ENCODE assay signal across 8 mouse cellular contexts in genomic region chr1:151342968-151343367, GRCm38 (mm10). TPM values are rescaled to one million over a fixed set of nuclear protein-coding genes. Genes with fewer than 3 reads are reported as not detected.
DNase-seq lines count a peak whose midpoint lies in the region; ATAC-seq and TF ChIP-seq lines count a peak whose summit lies in the region.

No protein-coding gene starts in this region.

- H3K4me2 ChIP-seq in intestine, embryonic 14.5 days (ENCODE audit: low read length) = peak overlapping the region; percentile 74
- peak overlapping the region; percentile 64 for H3K4me2 ChIP-seq in stomach, embryonic 14.5 days (replicated peaks; ENCODE audit: low read depth, low read length)

- H3K27ac ChIP-seq in forebrain, embryonic 10.5 days = no peak overlapping the region
- H3K27ac ChIP-seq in intestine, embryonic 14.5 days (ENCODE audit: low read depth) = 0 out of 2 replicates have a peak overlapping the region, but pooled peaks have one; percentile 91
- no peak overlapping the region for H3K27ac ChIP-seq in stomach, embryonic 14.5 days (ENCODE audit: low read length)

- ATAC-seq in intestine, embryonic 14.5 days (replicated peaks; ENCODE audit: low FRiP score, low TSS enrichment, low read depth) = no peak
- no peak for ATAC-seq in stomach, embryonic 14.5 days (ENCODE audit: insufficient number of reproducible peaks, insufficient read depth, low FRiP score, low read depth)

- 41% methylated on average over 6 of the region's 6 CpGs for WGBS in forebrain, embryonic 10.5 days
- 42% methylated on average over 6 of the region's 6 CpGs for WGBS in intestine, embryonic 14.5 days
- 7% methylated on average over 6 of the region's 6 CpGs for WGBS in lung, adult 2 months
- WGBS in stomach, embryonic 14.5 days = 38% methylated on average over 6 of the region's 6 CpGs

- peak; percentile 11; the same call in 1 of the 2 replicates for TF ChIP-seq POLR2A in lung, adult 2 months (IDR thresholded peaks at IDR 0.05; ENCODE audit: borderline replicate concordance, extremely low read depth, low read depth, low read length)

- no peak overlapping the region for H3K9ac ChIP-seq in intestine, embryonic 14.5 days (ENCODE audit: low read length)
- no peak overlapping the region for H3K9ac ChIP-seq in stomach, embryonic 14.5 days (replicated peaks; ENCODE audit: low read depth, low read length)

- peaks cover 64% of the 10 kb centered on the region for H3K4me1 ChIP-seq in forebrain, embryonic 10.5 days
- peaks cover 20% of the 10 kb centered on the region for H3K4me1 ChIP-seq in intestine, embryonic 14.5 days (replicated peaks; ENCODE audit: control insufficient read depth, insufficient read depth, low read length)
- H3K4me1 ChIP-seq in lung, adult 2 months (ENCODE audit: control insufficient read depth, insufficient read depth, low read length) = peaks cover 14% of the 10 kb centered on the region
- H3K4me1 ChIP-seq in stomach, embryonic 14.5 days (ENCODE audit: control insufficient read depth, insufficient read depth, low read length) = peaks cover 21% of the 10 kb centered on the region

- peak overlapping the region; percentile 98; the same call in 1 of the 2 replicates for H3K4me3 ChIP-seq in forebrain, embryonic 10.5 days
- peak overlapping the region; percentile 89 for H3K4me3 ChIP-seq in intestine, embryonic 14.5 days (ENCODE audit: low read depth, low read length)
- H3K4me3 ChIP-seq in lung, adult 2 months (replicated peaks; ENCODE audit: extremely low read depth, low read depth, low read length) = peak overlapping the region; percentile 14
- H3K4me3 ChIP-seq in stomach, embryonic 14.5 days (ENCODE audit: low read depth, low read length) = 0 out of 2 replicates have a peak overlapping the region, but pooled peaks have one; percentile 96

- no peak for TF ChIP-seq CTCF in lung, adult 2 months (IDR thresholded peaks at IDR 0.05; ENCODE audit: insufficient read depth, low read length)

- no peaks in the 10 kb centered on the region for H3K36me3 ChIP-seq in forebrain, embryonic 10.5 days (replicated peaks)
- H3K36me3 ChIP-seq in intestine, embryonic 14.5 days (ENCODE audit: control insufficient read depth, insufficient read depth, low read length) = no peaks in the 10 kb centered on the region
- H3K36me3 ChIP-seq in stomach, embryonic 14.5 days (ENCODE audit: control insufficient read depth, insufficient read depth, low read length) = no peaks in the 10 kb centered on the region

- peak; percentile 33 for DNase-seq in layer of hippocampus, adult 9-11 months
- no peak for DNase-seq in layer of hippocampus, adult 11-12 months (ENCODE audit: low spot score)
- no peak for DNase-seq in forebrain, embryonic 10.5 days (ENCODE audit: extremely low spot score, low spot score)
- DNase-seq in intestine, embryonic 14.5 days (ENCODE audit: low spot score) = no peak
- DNase-seq in lung, adult 2 months = peak; percentile 29
- no peak for DNase-seq in layer of hippocampus, postnatal 14 days (ENCODE audit: low spot score in 2 of 2)
- no peak for DNase-seq in urinary bladder, postnatal 25 days (ENCODE audit: low spot score)

- no peaks in the 10 kb centered on the region for H3K9me3 ChIP-seq in forebrain, embryonic 10.5 days
- H3K9me3 ChIP-seq in intestine, embryonic 14.5 days (ENCODE audit: control insufficient read depth, low read length) = no peaks in the 10 kb centered on the region
- no peaks in the 10 kb centered on the region for H3K9me3 ChIP-seq in stomach, embryonic 14.5 days (ENCODE audit: control insufficient read depth, low read depth, low read length)

- no peaks in the 10 kb centered on the region for H3K27me3 ChIP-seq in forebrain, embryonic 10.5 days (ENCODE audit: poor library complexity, severe bottlenecking)
- H3K27me3 ChIP-seq in intestine, embryonic 14.5 days (replicated peaks; ENCODE audit: control insufficient read depth, insufficient read depth, low read length) = no peaks in the 10 kb centered on the region
- no peaks in the 10 kb centered on the region for H3K27me3 ChIP-seq in stomach, embryonic 14.5 days (ENCODE audit: control insufficient read depth, insufficient read depth, low read length)

RNA-seq across cellular contexts. Expression of gene Ivns1abp, which starts 1.3 kb away (rescaled TPM):
- polyA plus RNA-seq in forebrain, embryonic 10.5 days (2016; fragmentation: Nextera tagmentation; extraction: Ambion mirVana) = 442 and 458 TPM in 2 replicates
- 298 and 319 TPM in 2 replicates for polyA plus RNA-seq in intestine, embryonic 14.5 days (2014; fragmentation: Nextera tagmentation; extraction: Ambion mirVana)
- polyA plus RNA-seq in lung, adult 2 months (2012; rRNA removed) = 43.0 and 48.9 TPM in 2 replicates
- polyA plus RNA-seq in stomach, embryonic 14.5 days (2014; fragmentation: Nextera tagmentation; extraction: Ambion mirVana) = 201 and 217 TPM in 2 replicates
- 100 to 1,000 TPM in 1 of 2 experiments, 10 to 100 TPM in 1; 98.2 to 101 TPM for total RNA-seq in layer of hippocampus, postnatal 14 days (2021)

Comparison
In these comparisons a context has a peak if more than half of its experiments do, and no peak if none do; other contexts are left out.
1. DNase-seq: peak in layer of hippocampus, adult 9-11 months (single experiment) and lung, adult 2 months (single experiment); none in layer of hippocampus, adult 11-12 months (single experiment), forebrain, embryonic 10.5 days (single experiment), intestine, embryonic 14.5 days (single experiment), layer of hippocampus, postnatal 14 days (0 of 2) and urinary bladder, postnatal 25 days (single experiment).
2. H3K4me3 ChIP-seq: peak in every context shown above with its lines; median percentile 98 in forebrain, embryonic 10.5 days; 96 in stomach, embryonic 14.5 days; 89 in intestine, embryonic 14.5 days; 14 in lung, adult 2 months.